Mouse (Mus musculus) adrenal gland, postnatal 4 days (tissue): ENCODE results near the gene Cdiptos. TPM values are rescaled to one million over a fixed set of nuclear protein-coding genes. Genes with fewer than 3 reads are reported as not detected.

ENCODE experiments used
- DNase-seq, 2 experiments: peaks; one replicate each; pipeline ENCODE4 v3.0.0; 2021 to 2022; ENCODE audit warnings: low spot score in 2 of 2, mixed read lengths in 2 of 2
- long read RNA-seq, 2 experiments: library from polyadenylated mRNA; stranded (forward); transcript quantifications; one replicate each; pipeline ENCODE4 v2.0.0; 2021
- total RNA-seq, 2 experiments: library from RNA; stranded (reverse); gene quantifications; 2 replicates each; pipeline ENCODE4 v1.2.3; 2021

Gene Cdiptos
- 1 to 10 TPM; 1.9 to 2.5 TPM for total RNA-seq
- long read RNA-seq, experiment 1, partial matches to known transcripts, result 0 of 3 reads
- long read RNA-seq, experiment 1, other reads (novel, unspliced or antisense), result 3 of 3 reads
- long read RNA-seq, experiment 2, partial matches to known transcripts, result 0 of 1 reads
- long read RNA-seq, experiment 2, other reads (novel, unspliced or antisense), result 1 of 1 reads

DNA sequence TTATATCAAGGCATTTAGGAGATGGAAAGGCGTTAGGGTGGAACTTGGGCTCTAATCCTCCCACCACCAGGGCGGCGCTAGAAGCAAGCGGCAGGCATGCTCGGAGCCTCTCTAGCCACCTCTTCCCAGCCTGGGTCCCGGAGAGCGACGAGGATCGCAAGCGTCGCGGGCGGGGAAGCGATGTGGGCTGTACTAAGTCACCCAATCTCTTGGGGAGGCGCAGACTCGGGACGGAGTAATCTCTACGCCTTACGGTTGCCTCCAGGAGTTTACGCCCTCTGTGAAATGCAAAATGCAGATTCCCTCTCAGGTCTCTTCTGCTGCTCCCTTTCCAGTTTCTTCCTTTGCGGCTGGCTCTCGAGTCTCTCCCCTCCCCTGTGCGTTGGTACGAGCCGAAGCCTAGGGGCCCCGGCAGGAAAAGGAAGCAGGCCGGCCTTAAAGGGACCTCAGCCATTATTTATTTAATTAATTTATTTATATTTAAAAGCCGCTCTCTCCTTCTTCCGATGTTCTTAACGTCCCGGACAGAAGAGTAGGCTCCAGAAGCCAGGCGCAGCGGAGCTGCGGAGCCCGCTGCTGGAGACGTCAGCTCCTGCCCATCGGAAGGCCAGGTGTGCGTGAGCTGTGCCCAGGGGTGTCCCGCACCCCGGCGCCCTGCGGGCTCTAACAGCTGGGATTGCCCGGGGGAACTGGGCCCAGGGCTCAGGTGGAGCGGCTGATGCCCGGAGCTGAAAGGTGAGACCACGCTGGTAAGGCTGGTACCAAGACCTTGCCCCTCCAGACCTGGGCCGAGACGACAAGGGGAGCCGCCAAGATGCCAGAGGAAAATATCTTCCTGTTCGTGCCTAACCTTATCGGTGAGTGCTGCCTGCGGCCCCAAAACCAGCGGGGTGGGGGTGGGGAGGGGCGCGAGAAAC lies at the start of gene Cdiptos:
Gene Cdiptos (minus strand): TSS at position 149 of the 917 bp plus-strand sequence.
- DNase-seq, result peak; percentile 91 to 96

DNA sequence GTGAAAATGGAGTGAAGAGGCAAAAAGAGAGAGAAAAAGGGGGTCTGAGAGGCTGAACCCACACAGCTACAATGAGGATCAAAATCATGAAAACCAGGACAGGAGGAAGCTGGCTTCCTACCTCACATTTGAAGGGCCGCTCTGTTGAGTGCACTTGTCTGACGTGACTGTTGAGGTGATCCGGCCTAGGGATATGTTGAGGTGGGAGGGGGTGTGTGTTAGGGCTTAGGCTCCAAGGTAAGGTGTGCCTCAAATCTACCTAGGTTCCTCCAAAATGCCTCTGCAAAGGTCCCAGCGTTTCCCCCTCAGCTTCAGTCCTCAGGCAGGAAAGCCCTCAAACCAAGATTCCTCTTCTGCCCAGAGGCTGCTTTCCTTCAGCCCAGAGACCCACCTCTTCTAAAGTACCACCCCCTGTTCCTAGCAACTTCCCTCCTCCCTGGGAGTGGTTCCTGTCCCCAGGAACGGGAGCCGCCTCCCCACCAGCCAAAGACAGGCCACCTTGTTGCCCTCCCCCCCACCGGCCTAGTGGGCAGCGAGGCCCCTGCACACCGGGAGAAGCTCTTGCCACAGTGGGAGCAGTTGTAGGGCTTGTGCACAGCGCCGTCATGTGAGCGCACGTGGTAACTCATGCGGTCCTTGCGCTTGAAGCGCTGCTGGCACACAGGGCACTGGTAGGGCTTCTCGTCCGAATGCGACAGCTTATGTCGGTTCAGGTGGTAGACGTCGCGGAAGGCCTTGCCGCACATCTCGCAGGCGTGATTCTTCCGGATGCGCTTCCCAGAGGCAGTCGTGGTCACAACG lies 49.1 kb upstream of the Cdiptos start:
- DNase-seq, result peak; percentile 64 to 65

GRCm38 (mm10) chr7:127023896-127024690 lies 48.2 kb upstream of the Cdiptos start:
- no peak for DNase-seq

- DNase-seq, result no peak
Measured at GRCm38 (mm10) chr7:127023272-127023691, 47.4 kb upstream of the Cdiptos start.

- DNase-seq, result no peak
Measured at GRCm38 (mm10) chr7:127022528-127023271, 46.8 kb upstream of the Cdiptos start.

DNA sequence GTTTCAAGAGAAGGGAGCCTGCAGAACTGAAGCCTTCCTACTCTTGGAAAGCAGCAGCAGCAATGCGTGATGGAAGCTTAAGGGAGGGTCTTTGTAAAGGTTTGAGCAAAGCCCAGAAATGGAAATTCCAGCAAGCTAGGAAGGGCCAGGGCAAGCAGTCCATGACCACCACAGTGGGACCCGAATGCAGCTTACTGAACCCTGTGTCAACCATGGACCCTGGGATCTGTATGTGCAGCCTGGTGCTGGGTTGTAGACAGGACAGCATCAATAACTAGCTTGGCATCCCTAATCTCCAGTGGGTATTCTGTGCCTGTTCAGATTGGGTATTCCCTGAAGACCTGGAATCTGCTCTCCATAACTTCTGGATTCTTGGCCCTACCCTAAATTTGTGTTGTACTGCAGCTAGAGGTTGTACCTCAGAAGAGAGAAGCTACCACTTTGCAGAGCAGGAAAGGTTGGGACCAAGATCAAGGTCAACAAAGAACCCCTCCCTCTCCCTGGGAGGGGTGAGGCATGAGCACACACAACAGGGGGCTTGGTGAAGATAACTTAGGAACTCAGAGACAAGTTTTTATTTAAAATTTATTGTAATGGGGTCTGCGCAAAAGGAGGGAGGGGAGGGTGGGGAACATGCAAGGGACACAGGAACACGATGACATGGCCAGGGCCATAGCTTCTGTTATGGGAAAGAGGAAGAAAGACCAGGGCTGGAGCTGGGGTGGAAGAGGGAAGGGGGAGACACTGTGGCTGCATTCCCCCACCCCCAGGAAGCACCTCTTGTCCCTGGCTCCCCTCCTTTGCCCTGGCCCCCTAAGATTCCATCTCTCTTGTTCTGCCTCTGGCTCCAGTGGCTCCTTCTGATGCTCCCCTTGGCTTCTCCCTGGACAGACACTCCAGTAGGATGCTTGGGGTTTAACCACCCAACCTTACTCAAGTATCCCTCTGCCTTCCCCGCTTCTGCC lies 45.9 kb upstream of the Cdiptos start:
- DNase-seq, result no peak

DNA sequence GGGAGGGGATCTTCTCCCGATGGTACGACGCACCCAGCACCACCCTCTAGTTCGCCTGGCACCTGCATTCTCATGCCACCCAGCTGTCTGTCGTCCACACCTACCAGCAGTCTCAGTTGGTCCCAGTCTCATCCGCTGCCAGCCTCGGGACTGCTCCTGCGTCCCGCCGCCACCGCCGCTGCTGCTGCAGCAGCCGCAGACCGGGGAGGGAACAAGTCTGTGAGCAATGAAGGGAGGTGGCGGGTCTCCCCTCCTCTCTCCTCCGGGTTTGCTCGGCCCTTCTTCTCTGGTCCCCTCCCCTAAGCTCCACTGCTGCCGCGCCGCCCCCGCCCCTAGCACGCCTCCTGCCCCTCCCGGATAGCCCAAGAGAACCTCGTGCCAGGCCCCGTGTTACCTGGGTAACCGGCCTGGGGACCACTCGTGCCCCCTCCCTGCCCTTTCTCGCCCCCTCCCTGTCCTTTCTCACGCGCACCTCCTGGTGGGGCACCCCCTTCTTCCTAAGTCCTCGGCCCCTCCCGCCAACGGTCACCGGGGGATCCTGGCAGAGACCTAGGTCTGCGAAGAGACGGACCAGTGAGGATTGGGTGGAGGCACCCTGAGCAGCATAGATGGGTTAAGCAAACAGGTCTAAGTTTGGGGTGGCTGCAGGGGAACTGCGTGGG lies 45.1 kb upstream of the Cdiptos start, which contains the start of the genes Gm42742 and Prrt2:
Gene Gm42742 (minus strand): TSS at position 197 of the 662 bp plus-strand sequence.
Gene Prrt2 (minus strand): TSS at position 311 of the 662 bp plus-strand sequence.
- DNase-seq, result peak in 1 of 2 experiments; percentile 38

- DNase-seq, result no peak
Measured at GRCm38 (mm10) chr7:127020491-127020890, 44.6 kb upstream of the Cdiptos start.

GRCm38 (mm10) chr7:127020031-127020430 lies 44.1 kb upstream of the Cdiptos start:
- no peak for DNase-seq

DNA sequence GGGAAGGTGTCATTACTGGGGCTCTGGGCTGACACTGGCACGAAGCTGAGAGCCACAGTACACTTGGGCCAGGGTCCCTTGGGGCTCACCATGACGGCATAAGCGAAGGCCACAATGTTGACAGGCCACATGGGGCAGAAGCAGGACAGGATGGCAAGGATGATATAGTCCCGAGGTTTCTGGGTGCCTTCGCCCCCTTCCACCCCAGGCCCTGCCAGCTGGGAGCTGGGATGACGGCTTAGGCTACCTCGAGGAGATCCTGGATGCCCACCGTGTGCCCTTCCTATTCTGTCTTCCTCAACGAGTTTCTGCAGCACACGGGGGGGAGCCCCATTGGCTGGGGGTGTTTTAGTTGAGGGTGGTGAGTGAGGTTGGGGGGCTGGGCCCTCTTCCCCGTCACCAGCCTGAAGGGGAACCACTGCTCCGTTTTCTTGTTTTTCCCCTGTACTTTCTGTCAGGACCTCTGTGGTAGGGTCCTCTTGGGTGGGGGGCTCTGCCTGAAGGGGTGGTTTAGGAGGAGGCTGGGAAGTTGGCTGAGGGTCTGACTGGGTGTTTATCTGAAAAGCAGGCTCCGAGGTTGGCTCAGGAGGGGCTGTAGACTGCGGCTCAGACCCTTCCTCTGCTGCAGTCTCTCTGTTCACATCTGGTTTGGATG lies 43.5 kb upstream of the Cdiptos start:
- DNase-seq, result no peak

DNA sequence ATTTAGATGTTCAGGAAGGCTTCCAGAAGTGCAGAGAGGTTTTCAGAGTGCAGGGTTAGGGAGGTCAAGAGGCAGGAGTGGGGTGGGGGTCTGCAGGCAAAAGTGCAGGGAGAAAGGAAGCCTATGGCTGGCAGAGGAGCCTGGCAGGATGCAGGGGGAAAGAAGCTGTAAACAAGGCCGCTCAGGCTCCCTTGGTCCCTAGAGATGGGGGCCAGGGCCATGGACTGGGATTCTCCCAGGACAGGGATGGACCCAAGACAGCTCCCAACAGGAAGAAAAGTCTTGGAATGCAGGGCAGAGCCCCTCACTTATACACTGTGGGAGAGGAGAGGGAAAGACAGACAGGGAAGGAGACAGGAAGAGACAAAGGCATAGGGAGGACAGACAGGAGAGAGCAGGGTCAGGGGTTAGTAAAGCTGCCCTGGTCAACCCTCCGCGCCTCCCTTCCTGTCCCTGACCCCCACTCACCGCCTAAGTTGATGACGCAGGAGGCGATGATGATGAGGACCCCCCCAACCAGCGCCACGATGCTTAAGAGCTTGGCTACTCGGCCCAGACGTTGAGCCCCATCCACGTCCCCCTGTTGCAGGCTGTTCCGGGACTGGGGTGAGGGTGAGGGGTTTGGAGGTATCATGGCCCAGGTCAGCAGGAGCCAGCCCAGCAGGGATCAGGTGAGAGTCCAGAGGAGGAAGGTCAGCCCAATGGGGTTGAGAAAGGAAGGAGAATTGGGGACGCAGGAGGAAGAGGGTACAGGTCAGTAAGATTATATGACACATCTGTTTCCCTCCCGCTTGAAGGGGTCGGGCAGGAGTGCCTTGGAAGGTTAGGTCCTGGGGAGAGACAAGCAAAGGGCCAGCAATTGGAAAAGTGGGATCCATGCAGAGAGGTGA lies 42.8 kb upstream of the Cdiptos start:
- no peak for DNase-seq

DNA sequence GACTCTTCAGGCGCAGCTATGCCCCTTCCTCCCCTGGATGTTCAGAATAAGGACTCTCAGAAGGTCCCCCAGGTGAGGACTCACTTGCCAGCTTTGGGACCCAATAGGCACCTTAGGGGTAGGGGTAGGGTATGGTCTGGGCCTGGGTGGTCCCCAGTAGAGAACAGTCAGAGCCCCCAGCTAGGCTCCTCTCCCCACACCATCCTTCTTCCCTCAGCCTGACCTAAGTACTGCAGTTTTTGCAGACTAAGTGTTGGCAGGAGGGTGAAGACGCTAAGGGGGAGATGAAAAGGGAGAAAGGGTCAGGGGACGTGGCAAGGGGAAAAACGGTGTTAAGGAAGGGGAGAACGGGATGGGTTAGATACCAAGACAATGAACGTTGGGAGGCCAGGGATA lies 42.0 kb upstream of the Cdiptos start:
- no peak for DNase-seq

- DNase-seq, result peak; percentile 81 to 95
Measured at GRCm38 (mm10) chr7:127016971-127017949, 41.4 kb upstream of the Cdiptos start, which contains the start of gene Pagr1a. Gene Pagr1a, minus strand, starts transcription at chr7:127017352.

GRCm38 (mm10) chr7:127016486-127016938 lies 40.6 kb upstream of the Cdiptos start:
- peak; percentile 30 to 55 for DNase-seq

DNA sequence TGATC lies 40.4 kb upstream of the Cdiptos start, which contains the start of gene Pagr1b:
Gene Pagr1b (minus strand): TSS at position 4 of the 5 bp plus-strand sequence.
- DNase-seq, result no peak

DNA sequence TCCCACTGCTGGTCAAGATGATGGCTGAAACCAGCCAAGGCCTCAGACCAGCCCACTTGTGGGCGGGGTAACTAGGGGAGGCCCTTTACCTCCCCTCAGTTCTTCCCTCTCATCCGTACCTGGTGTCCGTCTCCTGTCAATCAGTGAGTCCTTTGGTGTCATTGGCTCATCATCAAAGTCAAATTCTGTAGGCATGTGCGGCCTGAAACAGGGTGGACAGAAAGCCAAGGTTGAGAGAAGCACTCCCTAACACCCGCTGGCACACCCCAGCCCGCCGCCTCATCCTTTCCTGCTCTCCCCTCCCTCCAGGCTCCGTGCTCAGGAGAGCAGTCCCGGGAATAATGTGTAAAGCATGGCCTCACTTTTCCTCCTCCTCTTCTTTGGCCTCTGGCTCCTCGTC lies 40.2 kb upstream of the Cdiptos start:
- no peak for DNase-seq
